Mouse (Mus musculus): ENCODE results near the gene Rps11. TPM values are rescaled to one million over a fixed set of nuclear protein-coding genes. Genes with fewer than 3 reads are reported as not detected.

Rps11 gene
- polyA plus RNA-seq, 1 experiment, result 2,753 TPM

DNA sequence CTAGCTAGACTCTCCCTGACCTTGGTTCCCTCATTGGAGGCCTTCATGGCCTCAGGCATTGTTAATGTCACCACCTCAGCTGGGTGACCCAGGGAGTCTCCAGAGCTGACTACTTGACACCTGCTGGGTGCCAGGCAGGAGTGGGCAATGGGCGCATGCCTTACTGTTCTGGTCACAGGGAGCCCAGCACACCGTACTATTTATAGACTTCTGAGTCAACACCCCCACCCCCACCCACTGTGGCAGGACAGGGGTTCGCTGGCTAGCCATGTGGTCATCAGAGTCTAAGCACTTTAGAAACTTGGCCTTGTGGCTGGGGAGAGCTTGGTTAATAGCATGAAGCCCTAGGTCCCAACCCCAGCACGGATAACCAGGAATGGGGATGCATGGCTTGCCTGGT, 48.8 kb downstream of the Rps11 start:
- H3K36me3 ChIP-seq (ENCODE audit: control insufficient read depth, insufficient read depth, low read length, poor library complexity, severe bottlenecking), result no peaks in the 10 kb centered on the region
- no peak overlapping the region for H3K4me3 ChIP-seq (ENCODE audit: low read depth, low read length)
- TF ChIP-seq CTCF (IDR thresholded peaks at IDR 0.05; ENCODE audit: low read depth, low read length) (no peak), POLR2A (IDR thresholded peaks at IDR 0.05; ENCODE audit: insufficient read depth, low read length) (no peak), EP300 (IDR thresholded peaks at IDR 0.05; ENCODE audit: insufficient read depth, low read depth, low read length) (no peak)

GRCm38 (mm10) chr7:45073949-45074348, 50.3 kb downstream of the Rps11 start:
- Histone ChIP-seq H3K4me3 (ENCODE audit: low read depth, low read length) (no peak overlapping the region), H3K9me3 (replicated peaks; ENCODE audit: control insufficient read depth, insufficient read depth, low read length, poor library complexity, severe bottlenecking) (no peaks in the 10 kb centered on the region), H3K36me3 (ENCODE audit: control insufficient read depth, insufficient read depth, low read length, poor library complexity, severe bottlenecking) (no peaks in the 10 kb centered on the region), H3K27ac (ENCODE audit: insufficient read depth, low read length) (no peak overlapping the region), H3K4me1 (ENCODE audit: control insufficient read depth, insufficient read depth, low read length) (no peaks in the 10 kb centered on the region), H3K9ac (ENCODE audit: low read depth, poor library complexity, severe bottlenecking) (no peak overlapping the region), H3K27me3 (ENCODE audit: control insufficient read depth, insufficient read depth, low read length, poor library complexity, severe bottlenecking) (no peaks in the 10 kb centered on the region)
- TF ChIP-seq EP300 (IDR thresholded peaks at IDR 0.05; ENCODE audit: insufficient read depth, low read depth, low read length), result no peak
- no peak for TF ChIP-seq CTCF (IDR thresholded peaks at IDR 0.05; ENCODE audit: low read depth, low read length)
- no peak for TF ChIP-seq POLR2A (IDR thresholded peaks at IDR 0.05; ENCODE audit: insufficient read depth, low read length)

More for the DNA sequence above, 48.8 kb downstream of the Rps11 start:
- no peak overlapping the region for H3K9ac ChIP-seq (ENCODE audit: low read depth, poor library complexity, severe bottlenecking)
- no peaks in the 10 kb centered on the region for H3K27me3 ChIP-seq (ENCODE audit: control insufficient read depth, insufficient read depth, low read length, poor library complexity, severe bottlenecking)
- no peaks in the 10 kb centered on the region for H3K4me1 ChIP-seq (ENCODE audit: control insufficient read depth, insufficient read depth, low read length)
- H3K27ac ChIP-seq (ENCODE audit: insufficient read depth, low read length), result no peak overlapping the region
- no peaks in the 10 kb centered on the region for H3K9me3 ChIP-seq (replicated peaks; ENCODE audit: control insufficient read depth, insufficient read depth, low read length, poor library complexity, severe bottlenecking)

DNA sequence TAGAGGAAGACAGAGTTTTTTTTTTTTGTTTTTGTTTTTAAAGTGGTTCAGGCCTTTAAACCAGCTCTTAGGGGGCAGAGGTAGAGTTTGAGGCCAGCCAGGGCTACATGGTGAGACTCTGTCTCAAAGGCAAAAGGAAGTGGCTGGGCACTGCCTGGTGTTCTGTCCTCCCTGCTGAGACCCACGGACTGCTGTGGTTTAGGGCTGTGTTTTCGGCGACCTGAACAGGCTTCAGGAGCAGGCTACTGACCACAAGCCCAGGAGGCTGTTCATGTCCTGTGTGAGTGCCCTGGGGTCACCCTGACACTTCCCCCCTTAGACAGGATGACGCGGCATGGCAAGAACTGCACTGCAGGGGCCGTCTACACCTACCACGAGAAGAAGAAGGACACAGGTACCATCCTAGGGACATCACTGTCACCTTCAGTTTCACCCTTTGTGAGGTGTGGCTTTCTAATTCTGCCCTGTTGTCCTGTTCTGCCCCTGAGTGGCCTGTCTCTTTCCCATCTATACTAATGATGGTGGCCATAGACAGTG, 51.0 kb downstream of the Rps11 start:
- Histone ChIP-seq H3K36me3 (ENCODE audit: control insufficient read depth, insufficient read depth, low read length, poor library complexity, severe bottlenecking) (no peaks in the 10 kb centered on the region), H3K9me3 (replicated peaks; ENCODE audit: control insufficient read depth, insufficient read depth, low read length, poor library complexity, severe bottlenecking) (no peaks in the 10 kb centered on the region), H3K27me3 (ENCODE audit: control insufficient read depth, insufficient read depth, low read length, poor library complexity, severe bottlenecking) (no peaks in the 10 kb centered on the region)

More for the DNA sequence above, 51.0 kb downstream of the Rps11 start:
- Histone ChIP-seq H3K9ac (ENCODE audit: low read depth, poor library complexity, severe bottlenecking) (no peak overlapping the region), H3K4me3 (ENCODE audit: low read depth, low read length) (no peak overlapping the region), H3K27ac (ENCODE audit: insufficient read depth, low read length) (no peak overlapping the region), H3K4me1 (ENCODE audit: control insufficient read depth, insufficient read depth, low read length) (no peaks in the 10 kb centered on the region)
- TF ChIP-seq CTCF (IDR thresholded peaks at IDR 0.05; ENCODE audit: low read depth, low read length), result no peak

Other genes starting within 250 kb of the Rps11 start
- 54.0 and 65.6 TPM in 2 replicates for gene Med25, start 231.7 kb downstream of the Rps11 start, polyA plus RNA-seq (2011; ENCODE audit: insufficient read depth, insufficient read length, low read depth, missing spikeins)
- 15.5 and 17.5 TPM in 2 replicates for gene Fuz, start 228.4 kb downstream of the Rps11 start, polyA plus RNA-seq (2011; ENCODE audit: insufficient read depth, insufficient read length, low read depth, missing spikeins)
- 88.5 and 107 TPM in 2 replicates for gene Ap2a1, start 194.9 kb downstream of the Rps11 start, polyA plus RNA-seq (2011; ENCODE audit: insufficient read depth, insufficient read length, low read depth, missing spikeins)
- gene Tsks, start 181.2 kb downstream of the Rps11 start, polyA plus RNA-seq (2011; ENCODE audit: insufficient read depth, insufficient read length, low read depth, missing spikeins), result not detected in 2 replicates
- 73.3 and 84.5 TPM in 2 replicates for gene Cpt1c, start 149.6 kb downstream of the Rps11 start, polyA plus RNA-seq (2011; ENCODE audit: insufficient read depth, insufficient read length, low read depth, missing spikeins)
- gene Prmt1, start 137.9 kb downstream of the Rps11 start, polyA plus RNA-seq (2011; ENCODE audit: insufficient read depth, insufficient read length, low read depth, missing spikeins), result 461 and 485 TPM in 2 replicates
- gene Irf3, start 126.8 kb downstream of the Rps11 start, polyA plus RNA-seq (2011; ENCODE audit: insufficient read depth, insufficient read length, low read depth, missing spikeins), result 56.1 and 57.5 TPM in 2 replicates
- 41.9 and 46.8 TPM in 2 replicates for gene Bcl2l12, start 125.7 kb downstream of the Rps11 start, polyA plus RNA-seq (2011; ENCODE audit: insufficient read depth, insufficient read length, low read depth, missing spikeins)
- 64.2 and 73.2 TPM in 2 replicates for gene Scaf1, start 108.1 kb downstream of the Rps11 start, polyA plus RNA-seq (2011; ENCODE audit: insufficient read depth, insufficient read length, low read depth, missing spikeins)
- gene Rras, start 106.5 kb downstream of the Rps11 start, polyA plus RNA-seq (2011; ENCODE audit: insufficient read depth, insufficient read length, low read depth, missing spikeins), result 72.4 and 80.4 TPM in 2 replicates
- gene Prr12, start 71.6 kb downstream of the Rps11 start, polyA plus RNA-seq (2011; ENCODE audit: insufficient read depth, insufficient read length, low read depth, missing spikeins), result 35.0 and 35.5 TPM in 2 replicates
- gene Nosip, start 62.0 kb downstream of the Rps11 start, polyA plus RNA-seq (2011; ENCODE audit: insufficient read depth, insufficient read length, low read depth, missing spikeins), result 58.1 and 62.4 TPM in 2 replicates
- gene Prrg2, start 61.8 kb downstream of the Rps11 start, polyA plus RNA-seq (2011; ENCODE audit: insufficient read depth, insufficient read length, low read depth, missing spikeins), result 7.7 and 12.0 TPM in 2 replicates
- gene Rcn3, start 32.2 kb downstream of the Rps11 start, polyA plus RNA-seq (2011; ENCODE audit: insufficient read depth, insufficient read length, low read depth, missing spikeins), result 66.7 and 88.2 TPM in 2 replicates
- gene Fcgrt, start 20.6 kb downstream of the Rps11 start, polyA plus RNA-seq (2011; ENCODE audit: insufficient read depth, insufficient read length, low read depth, missing spikeins), result 2.0 and 2.5 TPM in 2 replicates
- 3,729 and 4,020 TPM in 2 replicates for gene Rpl13a, start 4.3 kb upstream of the Rps11 start, polyA plus RNA-seq (2011; ENCODE audit: insufficient read depth, insufficient read length, low read depth, missing spikeins)
- not detected in 2 replicates for gene Gm45713, start 11.8 kb upstream of the Rps11 start, polyA plus RNA-seq (2011; ENCODE audit: insufficient read depth, insufficient read length, low read depth, missing spikeins)
- 3.0 and 3.7 TPM in 2 replicates for gene Flt3l, start 12.0 kb upstream of the Rps11 start, polyA plus RNA-seq (2011; ENCODE audit: insufficient read depth, insufficient read length, low read depth, missing spikeins)
- 38.5 and 43.6 TPM in 2 replicates for gene Pih1d1, start 29.9 kb upstream of the Rps11 start, polyA plus RNA-seq (2011; ENCODE audit: insufficient read depth, insufficient read length, low read depth, missing spikeins)
- gene Aldh16a1, start 30.1 kb upstream of the Rps11 start, polyA plus RNA-seq (2011; ENCODE audit: insufficient read depth, insufficient read length, low read depth, missing spikeins), result 36.9 and 44.2 TPM in 2 replicates
- gene Slc17a7, start 39.5 kb upstream of the Rps11 start, polyA plus RNA-seq (2011; ENCODE audit: insufficient read depth, insufficient read length, low read depth, missing spikeins), result 0.94 and 1.6 TPM in 2 replicates
- gene Gfy, start 55.1 kb upstream of the Rps11 start, polyA plus RNA-seq (2011; ENCODE audit: insufficient read depth, insufficient read length, low read depth, missing spikeins), result 0.68 and 1.2 TPM in 2 replicates
- gene Pth2, start 56.6 kb upstream of the Rps11 start, polyA plus RNA-seq (2011; ENCODE audit: insufficient read depth, insufficient read length, low read depth, missing spikeins), result not detected in 2 replicates
- 2.2 and 2.6 TPM in 2 replicates for gene Ccdc155, start 80.5 kb upstream of the Rps11 start, polyA plus RNA-seq (2011; ENCODE audit: insufficient read depth, insufficient read length, low read depth, missing spikeins)
- 4.2 and 8.6 TPM in 2 replicates for gene Dkkl1, start 87.7 kb upstream of the Rps11 start, polyA plus RNA-seq (2011; ENCODE audit: insufficient read depth, insufficient read length, low read depth, missing spikeins)
- 147 and 152 TPM in 2 replicates for gene Tead2, start 91.3 kb upstream of the Rps11 start, polyA plus RNA-seq (2011; ENCODE audit: insufficient read depth, insufficient read length, low read depth, missing spikeins)
- 2.2 and 3.4 TPM in 2 replicates for gene Cd37, start 114.7 kb upstream of the Rps11 start, polyA plus RNA-seq (2011; ENCODE audit: insufficient read depth, insufficient read length, low read depth, missing spikeins)
- gene Slc6a16, start 116.6 kb upstream of the Rps11 start, polyA plus RNA-seq (2011; ENCODE audit: insufficient read depth, insufficient read length, low read depth, missing spikeins), result 0.55 and 0.63 TPM in 2 replicates
- not detected in 2 replicates for gene Slc6a21, start 153.1 kb upstream of the Rps11 start, polyA plus RNA-seq (2011; ENCODE audit: insufficient read depth, insufficient read length, low read depth, missing spikeins)
- 18.9 and 19.8 TPM in 2 replicates for gene Trpm4, start 209.3 kb upstream of the Rps11 start, polyA plus RNA-seq (2011; ENCODE audit: insufficient read depth, insufficient read length, low read depth, missing spikeins)
- 5.2 and 6.9 TPM in 2 replicates for gene Hrc, start 210.9 kb upstream of the Rps11 start, polyA plus RNA-seq (2011; ENCODE audit: insufficient read depth, insufficient read length, low read depth, missing spikeins)
- gene Ppfia3, start 242.6 kb upstream of the Rps11 start, polyA plus RNA-seq (2011; ENCODE audit: insufficient read depth, insufficient read length, low read depth, missing spikeins), result 7.2 and 9.3 TPM in 2 replicates
- 0.88 TPM in 1 of 2 replicates, not detected in the other for gene Lin7b, start 246.1 kb upstream of the Rps11 start, polyA plus RNA-seq (2011; ENCODE audit: insufficient read depth, insufficient read length, low read depth, missing spikeins)